Mouse (Mus musculus) limb, embryonic 12.5 days (tissue): ENCODE data around the gene Mtmr10. TPM values are rescaled to one million over a fixed set of nuclear protein-coding genes. Genes with fewer than 3 reads are reported as not detected.

Experiments
- ATAC-seq: fragments of 200-750 bp; cut with Nextera tagmentation; 2 replicates; pipeline ENCODE4 v1.8.0; 2017; ENCODE audit warnings: low read depth, moderate TSS enrichment; ENCODE audit not compliant: insufficient number of reproducible peaks, insufficient read depth, low FRiP score, low TSS enrichment
- H3K27ac ChIP-seq: fragments of 300-500 bp; sonication (generic); 2 replicates; pipeline ENCODE4 v1.5.1; 2016; ENCODE audit warnings: mild to moderate bottlenecking, moderate library complexity
- H3K27me3 ChIP-seq: fragments of 300-500 bp; sonication (generic); 2 replicates; pipeline ENCODE4 v1.6.1; 2016; ENCODE audit warnings: mild to moderate bottlenecking, moderate library complexity
- H3K36me3 ChIP-seq: fragments of 300-500 bp; sonication (generic); 2 replicates; pipeline ENCODE4 v1.6.1; 2016; ENCODE audit warnings: mild to moderate bottlenecking, moderate library complexity
- H3K4me1 ChIP-seq: fragments of 300-500 bp; sonication (generic); replicated peaks from 2 replicates; pipeline ENCODE4 v1.6.1; 2016
- H3K4me2 ChIP-seq: fragments of 300-500 bp; sonication (generic); 2 replicates; pipeline ENCODE4 v1.6.1; 2016; ENCODE audit warnings: mild to moderate bottlenecking, moderate library complexity
- H3K4me3 ChIP-seq: fragments of 300-500 bp; sonication (generic); replicated peaks from 2 replicates; pipeline ENCODE4 v1.5.1; 2016; ENCODE audit warnings: mild to moderate bottlenecking
- H3K9ac ChIP-seq: fragments of 300-500 bp; sonication (generic); replicated peaks from 2 replicates; pipeline ENCODE4 v1.6.1; 2016; ENCODE audit warnings: mild to moderate bottlenecking, moderate library complexity
- H3K9me3 ChIP-seq: fragments of 300-500 bp; sonication (generic); 2 replicates; pipeline ENCODE4 v1.6.1; 2016; ENCODE audit warnings: mild to moderate bottlenecking, moderate library complexity
- WGBS: fragments of 180-500 bp; shearing (Covaris S2); methylation state at CpG from one replicate; pipeline ENCODE4 v1.1.7; 2016; 5-methylcytosine and 5-hydroxymethylcytosine counted together
- polyA plus RNA-seq: library from polyadenylated mRNA; unstranded; fragments of >200 nt; fragmentation: Nextera tagmentation; extraction: Ambion mirVana; gene quantifications from 2 replicates; pipeline ENCODE4 v1.2.1, GENCODE M21; 2016

Mtmr10 gene
- polyA plus RNA-seq, 1 experiment from 2014 or later = 13.6 TPM

- Histone ChIP-seq H3K4me2 (no peak overlapping the region), H3K4me1 (no peaks in the 10 kb centered on the region), H3K27ac (no peak overlapping the region), H3K27me3 (no peaks in the 10 kb centered on the region), H3K9me3 (no peaks in the 10 kb centered on the region), H3K9ac (no peak overlapping the region), H3K36me3 (peaks cover 82% of the 10 kb centered on the region), H3K4me3 (no peak overlapping the region)
- no peak for ATAC-seq
- WGBS = 86% methylated on average over 4 of the region's 4 CpGs
Observed at GRCm38 (mm10) chr7:64351087-64351486, 63.6 kb downstream of the Mtmr10 start.

GRCm38 (mm10) chr7:64354206-64354605 lies 66.8 kb downstream of the Mtmr10 start:
- H3K4me1 ChIP-seq = no peaks in the 10 kb centered on the region
- no peak overlapping the region for H3K27ac ChIP-seq
- no peak for ATAC-seq
- H3K4me2 ChIP-seq = no peak overlapping the region
- H3K9ac ChIP-seq = no peak overlapping the region
- whole genome bisulfite sequencing = 86% methylated on average over 14 of the region's 14 CpGs
- no peaks in the 10 kb centered on the region for H3K9me3 ChIP-seq
- H3K36me3 ChIP-seq = peaks cover 88% of the 10 kb centered on the region
- no peaks in the 10 kb centered on the region for H3K27me3 ChIP-seq
- no peak overlapping the region for H3K4me3 ChIP-seq

- Histone ChIP-seq H3K9me3 (no peaks in the 10 kb centered on the region), H3K4me3 (no peak overlapping the region), H3K4me2 (no peak overlapping the region), H3K4me1 (no peaks in the 10 kb centered on the region), H3K36me3 (peaks cover 92% of the 10 kb centered on the region), H3K9ac (no peak overlapping the region), H3K27ac (no peak overlapping the region), H3K27me3 (no peaks in the 10 kb centered on the region)
- no peak for ATAC-seq
- 93% methylated on average over 5 of the region's 5 CpGs for WGBS
Observed at GRCm38 (mm10) chr7:64356661-64357060, 69.2 kb downstream of the Mtmr10 start.

GRCm38 (mm10) chr7:64357405-64357804 lies 70.0 kb downstream of the Mtmr10 start:
- no peaks in the 10 kb centered on the region for H3K4me1 ChIP-seq
- H3K27ac ChIP-seq = no peak overlapping the region
- no peak for ATAC-seq

GRCm38 (mm10) chr7:64358666-64359065 lies 71.2 kb downstream of the Mtmr10 start:
- H3K4me2 ChIP-seq = no peak overlapping the region
- H3K27ac ChIP-seq = no peak overlapping the region
- H3K27me3 ChIP-seq = no peaks in the 10 kb centered on the region
- no peak for ATAC-seq
- no peak overlapping the region for H3K4me3 ChIP-seq
- no peaks in the 10 kb centered on the region for H3K4me1 ChIP-seq
- no peak overlapping the region for H3K9ac ChIP-seq
- WGBS = 80% methylated on average over 6 of the region's 6 CpGs
- H3K9me3 ChIP-seq = no peaks in the 10 kb centered on the region
- H3K36me3 ChIP-seq = peaks cover 92% of the 10 kb centered on the region

More at GRCm38 (mm10) chr7:64357405-64357804, 70.0 kb downstream of the Mtmr10 start:
- 93% methylated on average over 9 of the region's 9 CpGs for WGBS
- Histone ChIP-seq H3K4me3 (no peak overlapping the region), H3K36me3 (peaks cover 92% of the 10 kb centered on the region), H3K27me3 (no peaks in the 10 kb centered on the region), H3K9ac (no peak overlapping the region), H3K4me2 (no peak overlapping the region), H3K9me3 (no peaks in the 10 kb centered on the region)

- H3K27me3 ChIP-seq = no peaks in the 10 kb centered on the region
- H3K36me3 ChIP-seq = peaks cover 92% of the 10 kb centered on the region
- no peak overlapping the region for H3K9ac ChIP-seq
- H3K9me3 ChIP-seq = no peaks in the 10 kb centered on the region
- H3K4me3 ChIP-seq = no peak overlapping the region
- WGBS = 88% methylated on average over 20 of the region's 20 CpGs
- no peak for ATAC-seq
- peak overlapping the region; percentile 73; the same call in 1 of the 2 replicates for H3K27ac ChIP-seq
- H3K4me1 ChIP-seq = no peaks in the 10 kb centered on the region
- H3K4me2 ChIP-seq = no peak overlapping the region
Observed at GRCm38 (mm10) chr7:64359943-64360585, 72.6 kb downstream of the Mtmr10 start.

- Histone ChIP-seq H3K4me3 (no peak overlapping the region), H3K27ac (peak overlapping the region; percentile 73; the same call in 1 of the 2 replicates), H3K9ac (no peak overlapping the region), H3K4me1 (no peaks in the 10 kb centered on the region), H3K9me3 (no peaks in the 10 kb centered on the region), H3K4me2 (no peak overlapping the region), H3K27me3 (no peaks in the 10 kb centered on the region), H3K36me3 (peaks cover 91% of the 10 kb centered on the region)
- 79% methylated on average over 3 of the region's 3 CpGs for WGBS
- ATAC-seq = no peak; the same call in 1 of the 2 replicates
Observed at GRCm38 (mm10) chr7:64360586-64360945, 73.1 kb downstream of the Mtmr10 start.

- H3K9me3 ChIP-seq = no peaks in the 10 kb centered on the region
- no peaks in the 10 kb centered on the region for H3K27me3 ChIP-seq
- H3K4me3 ChIP-seq = no peak overlapping the region
- H3K4me2 ChIP-seq = no peak overlapping the region
- WGBS = 89% methylated on average over 5 of the region's 5 CpGs
- ATAC-seq = no peak
- no peaks in the 10 kb centered on the region for H3K4me1 ChIP-seq
- no peak overlapping the region for H3K9ac ChIP-seq
- H3K36me3 ChIP-seq = peaks cover 90% of the 10 kb centered on the region
- no peak overlapping the region for H3K27ac ChIP-seq
Observed at GRCm38 (mm10) chr7:64365863-64366262, 78.4 kb downstream of the Mtmr10 start.

- 91% methylated on average over 6 of the region's 6 CpGs for WGBS
- peaks cover 60% of the 10 kb centered on the region for H3K36me3 ChIP-seq
- no peak overlapping the region for H3K9ac ChIP-seq
- no peak for ATAC-seq
- H3K27me3 ChIP-seq = no peaks in the 10 kb centered on the region
- no peak overlapping the region for H3K4me3 ChIP-seq
- peaks cover 5% of the 10 kb centered on the region for H3K4me1 ChIP-seq
- no peaks in the 10 kb centered on the region for H3K9me3 ChIP-seq
- H3K27ac ChIP-seq = no peak overlapping the region
- no peak overlapping the region for H3K4me2 ChIP-seq
Observed at GRCm38 (mm10) chr7:64369841-64370240, 82.4 kb downstream of the Mtmr10 start.

- Histone ChIP-seq H3K4me1 (peaks cover 5% of the 10 kb centered on the region), H3K4me2 (peak overlapping the region; percentile 65; the same call in 1 of the 2 replicates), H3K27ac (no peak overlapping the region), H3K9me3 (no peaks in the 10 kb centered on the region), H3K27me3 (no peaks in the 10 kb centered on the region), H3K36me3 (peaks cover 51% of the 10 kb centered on the region), H3K4me3 (peak overlapping the region; percentile 57; the same call in 1 of the 2 replicates), H3K9ac (no peak overlapping the region)
- no peak for ATAC-seq
- 93% methylated on average over 23 of the region's 23 CpGs for WGBS
Observed at GRCm38 (mm10) chr7:64371940-64372878, 84.8 kb downstream of the Mtmr10 start.

- Histone ChIP-seq H3K4me2 (peak overlapping the region; percentile 65), H3K4me1 (peaks cover 5% of the 10 kb centered on the region), H3K36me3 (peaks cover 55% of the 10 kb centered on the region), H3K27ac (peak overlapping the region; percentile 95), H3K4me3 (peak overlapping the region; percentile 57), H3K9me3 (no peaks in the 10 kb centered on the region), H3K9ac (peak overlapping the region; percentile 71), H3K27me3 (no peaks in the 10 kb centered on the region)
- 12% methylated on average over 18 of the region's 18 CpGs for WGBS
- peak; percentile 34; the same call in 1 of the 2 replicates for ATAC-seq
Observed at GRCm38 (mm10) chr7:64373147-64373829, 85.8 kb downstream of the Mtmr10 start.
